Mouse (Mus musculus) erythroblast, embryonic 14.5 days (primary cell): ENCODE measurements around the gene Sema4g.

Experiments used
- GATA1 ChIP-seq: IDR thresholded peaks from 2 replicates; pipeline ENCODE4 v1.6.1; 2012; ENCODE audit warnings: low read length, inconsistent platforms, mixed read lengths
- TAL1 ChIP-seq: IDR thresholded peaks from 3 replicates; pipeline ENCODE4 v1.6.1; 2012; ENCODE audit warnings: low read length, inconsistent platforms, mixed read lengths

DNA sequence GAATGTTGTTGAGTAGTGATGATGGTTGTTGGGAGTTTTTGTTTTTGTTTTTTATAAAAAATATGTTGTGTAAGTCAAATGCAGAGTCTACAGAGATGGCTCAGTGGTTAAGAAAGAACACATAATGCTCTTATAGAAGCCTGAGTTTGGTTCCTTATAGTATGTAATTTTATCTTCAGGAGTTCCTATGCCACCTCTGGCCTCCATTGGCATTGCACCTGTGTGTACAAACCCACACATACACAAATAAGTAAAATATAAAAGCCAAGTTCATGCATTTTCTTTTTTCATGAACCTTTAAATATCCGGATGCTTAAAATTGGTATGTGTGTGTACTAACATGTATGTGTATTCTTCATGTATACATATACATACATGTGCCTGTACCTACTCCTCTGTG, 22.9 kb upstream of the Sema4g start:
- TF ChIP-seq TAL1 (no peak), GATA1 (no peak)
